Mouse (Mus musculus): ENCODE results near the gene Ppard. TPM values are rescaled to one million over a fixed set of nuclear protein-coding genes. Genes with fewer than 3 reads are reported as not detected.

The Ppard gene
- polyA plus RNA-seq, 1 experiment from 2014 or later, result 1.7 TPM

DNA sequence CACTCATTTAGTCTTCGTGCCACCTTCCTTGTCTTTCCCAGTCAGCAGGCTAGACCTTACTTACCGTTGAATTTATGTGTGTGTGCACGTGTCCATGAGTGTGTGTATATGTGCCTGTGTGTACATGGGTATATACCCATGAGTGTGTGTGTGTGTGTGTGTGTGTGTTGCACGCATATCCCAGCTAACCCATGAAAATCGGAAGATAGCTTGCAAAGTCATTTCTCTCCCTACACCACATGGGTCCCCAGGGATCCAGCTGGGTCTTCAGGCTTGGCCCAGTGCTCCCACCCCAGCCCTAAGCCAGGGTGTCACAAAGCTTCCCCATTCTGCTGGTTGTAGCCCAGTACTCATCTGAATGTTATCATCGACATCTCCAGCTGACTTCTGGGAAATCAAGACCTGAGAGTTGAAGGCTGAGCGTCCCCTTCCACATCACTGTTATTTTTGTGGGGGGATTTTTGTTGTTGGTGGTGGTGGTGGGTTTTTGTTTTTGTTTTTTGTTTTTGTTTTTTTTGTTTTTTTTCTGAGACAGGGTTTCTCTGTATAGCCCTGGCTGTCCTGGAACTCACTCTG, 49.5 kb downstream of the Ppard start:
- no peak overlapping the region for H3K27ac ChIP-seq (ENCODE audit: low read depth, low read length)
- no peak overlapping the region for H3K4me3 ChIP-seq (ENCODE audit: low read depth, low read length)
- ATAC-seq (ENCODE audit: low FRiP score) (no peak), DNase-seq (ENCODE audit: low spot score, missing footprints) (no peak)
- H3K36me3 ChIP-seq (ENCODE audit: control insufficient read depth, insufficient read depth, low read length), result no peaks in the 10 kb centered on the region
- peaks cover 3% of the 10 kb centered on the region; the same call in 1 of the 2 replicates for H3K4me1 ChIP-seq (ENCODE audit: control insufficient read depth, insufficient read depth, low read length)
- H3K4me2 ChIP-seq, result no peak overlapping the region
- WGBS, result 91% methylated on average over 7 of the region's 7 CpGs
- H3K27me3 ChIP-seq (ENCODE audit: control insufficient read depth, insufficient read depth, low read length), result no peaks in the 10 kb centered on the region
- no peak overlapping the region for H3K9ac ChIP-seq (ENCODE audit: low read length)
- H3K9me3 ChIP-seq (ENCODE audit: control insufficient read depth, low read length), result no peaks in the 10 kb centered on the region

DNA sequence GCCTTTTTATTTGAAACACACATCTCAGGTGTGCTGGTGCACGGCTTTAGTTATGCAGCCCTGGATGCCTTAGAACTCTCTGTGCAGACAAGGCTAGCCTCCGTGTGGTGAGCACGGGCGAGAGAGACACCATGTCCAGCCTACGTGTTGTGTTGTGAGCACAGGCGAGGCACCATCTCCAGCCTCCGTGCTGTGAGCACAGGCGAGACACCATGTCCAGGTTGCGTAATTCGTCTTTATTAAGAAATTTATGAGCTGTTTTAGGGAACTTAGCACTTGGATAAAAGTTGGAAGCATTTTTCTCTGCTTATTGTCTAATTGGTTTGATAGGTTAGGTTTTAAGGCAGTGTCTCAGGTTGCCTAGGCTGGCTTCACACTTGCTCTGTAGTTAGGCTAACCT, 50.7 kb downstream of the Ppard start:
- H3K4me2 ChIP-seq, result no peak overlapping the region
- WGBS, result 89% methylated on average over 10 of the region's 10 CpGs
- H3K4me1 ChIP-seq (ENCODE audit: control insufficient read depth, insufficient read depth, low read length), result peaks cover 3% of the 10 kb centered on the region; the same call in 1 of the 2 replicates
- DNase-seq (ENCODE audit: low spot score, missing footprints) (no peak), ATAC-seq (ENCODE audit: low FRiP score) (no peak)
- no peak overlapping the region for H3K4me3 ChIP-seq (ENCODE audit: low read depth, low read length)
- no peak overlapping the region for H3K27ac ChIP-seq (ENCODE audit: low read depth, low read length)
- H3K9me3 ChIP-seq (ENCODE audit: control insufficient read depth, low read length), result no peaks in the 10 kb centered on the region
- no peaks in the 10 kb centered on the region for H3K36me3 ChIP-seq (ENCODE audit: control insufficient read depth, insufficient read depth, low read length)
- H3K9ac ChIP-seq (ENCODE audit: low read length), result no peak overlapping the region
- H3K27me3 ChIP-seq (ENCODE audit: control insufficient read depth, insufficient read depth, low read length), result no peaks in the 10 kb centered on the region

DNA sequence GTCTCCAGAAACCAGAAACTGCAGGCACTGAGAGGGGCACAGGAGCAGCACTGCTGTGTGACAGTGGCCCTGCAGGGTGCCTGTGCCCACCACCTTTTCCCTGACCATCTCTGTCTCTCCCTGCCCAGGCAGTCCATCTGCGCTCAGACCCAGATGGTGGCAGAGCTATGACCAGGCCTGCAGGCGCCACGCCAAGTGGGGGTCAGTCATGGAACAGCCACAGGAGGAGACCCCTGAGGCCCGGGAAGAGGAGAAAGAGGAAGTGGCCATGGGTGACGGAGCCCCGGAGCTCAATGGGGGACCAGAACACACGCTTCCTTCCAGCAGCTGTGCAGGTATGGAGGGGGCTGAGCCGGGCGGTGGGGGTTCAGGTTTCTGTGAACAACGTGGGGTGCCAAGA, 53.6 kb downstream of the Ppard start:
- H3K9ac ChIP-seq (ENCODE audit: low read length), result no peak overlapping the region
- no peaks in the 10 kb centered on the region for H3K27me3 ChIP-seq (ENCODE audit: control insufficient read depth, insufficient read depth, low read length)
- no peaks in the 10 kb centered on the region for H3K4me1 ChIP-seq (ENCODE audit: control insufficient read depth, insufficient read depth, low read length)
- DNase-seq (ENCODE audit: low spot score, missing footprints) (no peak), ATAC-seq (ENCODE audit: low FRiP score) (no peak)
- H3K27ac ChIP-seq (ENCODE audit: low read depth, low read length), result no peak overlapping the region
- no peaks in the 10 kb centered on the region for H3K9me3 ChIP-seq (ENCODE audit: control insufficient read depth, low read length)
- 86% methylated on average over 10 of the region's 10 CpGs for WGBS
- H3K36me3 ChIP-seq (ENCODE audit: control insufficient read depth, insufficient read depth, low read length), result no peaks in the 10 kb centered on the region
- no peak overlapping the region for H3K4me3 ChIP-seq (ENCODE audit: low read depth, low read length)
- H3K4me2 ChIP-seq, result no peak overlapping the region

DNA sequence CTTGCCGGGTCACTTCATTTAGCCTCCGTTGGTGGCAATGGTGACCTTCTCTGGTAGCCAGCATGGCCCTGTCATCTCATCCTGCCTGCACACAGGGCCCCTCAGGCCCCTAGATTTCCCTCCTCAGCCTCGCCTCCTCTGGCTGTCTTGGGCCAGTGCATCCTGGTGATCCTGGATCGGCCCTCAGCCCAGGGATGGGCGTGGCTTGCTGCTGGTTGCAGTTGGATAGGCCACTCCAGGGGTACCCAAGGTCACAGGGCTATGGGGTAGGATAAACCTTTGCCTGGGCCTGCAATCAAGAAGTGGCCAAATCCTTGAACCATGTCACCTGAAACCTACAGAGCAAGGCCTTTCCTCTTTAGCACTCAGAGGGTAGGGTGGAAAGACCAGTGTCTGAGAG, 54.5 kb downstream of the Ppard start:
- Histone ChIP-seq H3K4me2 (no peak overlapping the region), H3K27me3 (ENCODE audit: control insufficient read depth, insufficient read depth, low read length) (no peaks in the 10 kb centered on the region), H3K4me1 (ENCODE audit: control insufficient read depth, insufficient read depth, low read length) (no peaks in the 10 kb centered on the region), H3K36me3 (ENCODE audit: control insufficient read depth, insufficient read depth, low read length) (no peaks in the 10 kb centered on the region), H3K9ac (ENCODE audit: low read length) (no peak overlapping the region), H3K4me3 (ENCODE audit: low read depth, low read length) (no peak overlapping the region), H3K27ac (ENCODE audit: low read depth, low read length) (no peak overlapping the region), H3K9me3 (ENCODE audit: control insufficient read depth, low read length) (no peaks in the 10 kb centered on the region)
- WGBS, result 41% methylated on average over 5 of the region's 5 CpGs
- DNase-seq (ENCODE audit: low spot score, missing footprints) (no peak), ATAC-seq (ENCODE audit: low FRiP score) (no peak)

DNA sequence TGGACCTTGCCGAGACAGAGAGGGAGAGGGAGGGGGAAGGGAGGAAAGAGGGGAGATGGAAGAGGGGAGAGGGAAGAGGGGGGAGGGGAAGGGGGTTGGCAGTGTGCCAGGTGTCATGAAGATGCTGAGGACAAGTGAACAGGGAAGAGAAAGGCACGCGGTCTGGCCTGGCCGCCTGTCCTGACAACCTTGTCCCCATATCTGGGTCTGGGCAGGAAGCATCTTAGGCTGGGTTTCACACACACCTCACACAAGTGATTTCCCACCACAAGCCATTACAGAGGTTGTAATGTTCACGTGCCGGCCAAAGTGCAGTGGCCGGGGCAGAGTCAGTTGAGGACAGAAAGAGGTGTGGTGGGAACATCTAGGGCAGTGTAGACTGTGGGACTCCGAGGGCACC, 55.1 kb downstream of the Ppard start:
- Histone ChIP-seq H3K9ac (ENCODE audit: low read length) (no peak overlapping the region), H3K36me3 (ENCODE audit: control insufficient read depth, insufficient read depth, low read length) (no peaks in the 10 kb centered on the region), H3K27me3 (ENCODE audit: control insufficient read depth, insufficient read depth, low read length) (no peaks in the 10 kb centered on the region), H3K27ac (ENCODE audit: low read depth, low read length) (no peak overlapping the region), H3K4me1 (ENCODE audit: control insufficient read depth, insufficient read depth, low read length) (no peaks in the 10 kb centered on the region), H3K9me3 (ENCODE audit: control insufficient read depth, low read length) (no peaks in the 10 kb centered on the region), H3K4me3 (ENCODE audit: low read depth, low read length) (no peak overlapping the region), H3K4me2 (no peak overlapping the region)
- DNase-seq (ENCODE audit: low spot score, missing footprints), result no peak
- ATAC-seq (ENCODE audit: low FRiP score), result no peak
- 83% methylated on average over 8 of the region's 8 CpGs for WGBS

DNA sequence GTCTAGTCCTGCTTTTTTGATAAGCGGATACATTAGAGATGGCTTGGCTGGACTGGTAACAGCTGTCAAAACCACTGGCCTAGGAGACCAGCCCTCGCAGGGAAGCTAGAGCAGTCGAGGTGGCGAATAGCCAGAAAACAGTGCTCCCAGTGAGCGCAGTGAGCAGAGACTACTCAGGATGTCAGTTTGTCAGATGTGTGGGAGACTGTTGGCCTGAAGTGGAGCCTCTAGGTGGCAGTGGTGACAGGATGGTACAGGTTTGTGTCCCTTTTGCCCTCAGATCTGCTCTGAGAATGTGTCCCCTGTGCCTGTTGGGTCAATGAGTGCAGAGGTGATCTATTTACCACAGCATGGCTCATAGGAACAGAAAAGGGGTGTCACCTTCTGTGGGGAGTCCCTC, 55.5 kb downstream of the Ppard start:
- Histone ChIP-seq H3K4me2 (no peak overlapping the region), H3K27ac (ENCODE audit: low read depth, low read length) (no peak overlapping the region), H3K9me3 (ENCODE audit: control insufficient read depth, low read length) (no peaks in the 10 kb centered on the region), H3K4me1 (ENCODE audit: control insufficient read depth, insufficient read depth, low read length) (no peaks in the 10 kb centered on the region), H3K27me3 (ENCODE audit: control insufficient read depth, insufficient read depth, low read length) (no peaks in the 10 kb centered on the region), H3K9ac (ENCODE audit: low read length) (no peak overlapping the region), H3K4me3 (ENCODE audit: low read depth, low read length) (no peak overlapping the region), H3K36me3 (ENCODE audit: control insufficient read depth, insufficient read depth, low read length) (no peaks in the 10 kb centered on the region)
- DNase-seq (ENCODE audit: low spot score, missing footprints) (no peak), ATAC-seq (ENCODE audit: low FRiP score) (no peak)
- WGBS, result 76% methylated on average over 5 of the region's 5 CpGs

DNA sequence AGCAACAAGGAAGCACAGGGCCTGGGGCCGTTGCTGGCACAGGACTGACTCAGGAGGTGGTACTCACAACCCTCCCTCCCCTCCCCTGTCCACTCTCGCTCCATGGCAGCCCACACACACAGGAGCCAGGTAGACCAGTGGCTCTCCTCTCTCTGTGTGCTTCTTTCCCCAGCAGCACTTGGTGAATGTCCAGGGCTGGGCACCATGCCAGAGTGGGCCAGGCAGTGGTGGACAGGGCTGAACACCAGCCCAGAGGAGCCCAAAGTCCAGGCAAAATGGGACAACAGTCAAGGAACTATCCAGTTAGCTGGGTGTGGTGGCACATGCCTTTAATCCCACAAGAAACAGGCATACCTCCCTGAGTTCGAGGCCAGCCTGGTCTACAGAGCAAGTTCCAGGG, 57.8 kb downstream of the Ppard start:
- no peak for DNase-seq (ENCODE audit: low spot score, missing footprints)
- Histone ChIP-seq H3K27me3 (ENCODE audit: control insufficient read depth, insufficient read depth, low read length) (no peaks in the 10 kb centered on the region), H3K9ac (ENCODE audit: low read length) (no peak overlapping the region), H3K4me2 (no peak overlapping the region), H3K4me3 (ENCODE audit: low read depth, low read length) (no peak overlapping the region), H3K27ac (ENCODE audit: low read depth, low read length) (no peak overlapping the region), H3K9me3 (ENCODE audit: control insufficient read depth, low read length) (no peaks in the 10 kb centered on the region), H3K4me1 (ENCODE audit: control insufficient read depth, insufficient read depth, low read length) (peaks cover 3% of the 10 kb centered on the region; the same call in 1 of the 2 replicates), H3K36me3 (ENCODE audit: control insufficient read depth, insufficient read depth, low read length) (no peaks in the 10 kb centered on the region)
- ATAC-seq (ENCODE audit: low FRiP score), result no peak
- 73% methylated on average over 3 of the region's 3 CpGs for WGBS

DNA sequence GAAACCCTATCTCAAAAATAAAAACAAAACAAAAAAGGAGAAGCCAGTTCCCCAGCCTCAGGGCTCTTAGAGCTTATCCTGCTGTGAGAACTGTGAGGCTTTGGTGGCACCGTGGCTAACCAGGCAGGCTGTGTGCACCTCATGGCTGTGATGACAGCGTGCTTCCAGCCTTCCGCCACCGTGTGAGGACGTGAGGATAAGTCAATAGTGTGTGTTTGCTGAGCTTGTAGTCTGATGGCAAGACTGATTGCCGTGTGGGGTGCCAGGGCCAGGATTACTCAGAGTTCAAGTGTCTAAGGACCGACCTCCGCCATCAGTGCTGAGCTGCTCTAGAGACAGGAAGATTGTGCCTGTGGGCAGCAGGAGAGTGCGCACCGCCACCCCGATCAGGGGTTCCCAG, 58.2 kb downstream of the Ppard start:
- Histone ChIP-seq H3K4me2 (no peak overlapping the region), H3K9me3 (ENCODE audit: control insufficient read depth, low read length) (no peaks in the 10 kb centered on the region), H3K27ac (ENCODE audit: low read depth, low read length) (no peak overlapping the region), H3K9ac (ENCODE audit: low read length) (no peak overlapping the region), H3K36me3 (ENCODE audit: control insufficient read depth, insufficient read depth, low read length) (no peaks in the 10 kb centered on the region), H3K4me1 (ENCODE audit: control insufficient read depth, insufficient read depth, low read length) (peaks cover 3% of the 10 kb centered on the region; the same call in 1 of the 2 replicates), H3K27me3 (ENCODE audit: control insufficient read depth, insufficient read depth, low read length) (no peaks in the 10 kb centered on the region), H3K4me3 (ENCODE audit: low read depth, low read length) (no peak overlapping the region)
- ATAC-seq (ENCODE audit: low FRiP score), result no peak
- WGBS, result 82% methylated on average over 11 of the region's 11 CpGs
- no peak for DNase-seq (ENCODE audit: low spot score, missing footprints)

DNA sequence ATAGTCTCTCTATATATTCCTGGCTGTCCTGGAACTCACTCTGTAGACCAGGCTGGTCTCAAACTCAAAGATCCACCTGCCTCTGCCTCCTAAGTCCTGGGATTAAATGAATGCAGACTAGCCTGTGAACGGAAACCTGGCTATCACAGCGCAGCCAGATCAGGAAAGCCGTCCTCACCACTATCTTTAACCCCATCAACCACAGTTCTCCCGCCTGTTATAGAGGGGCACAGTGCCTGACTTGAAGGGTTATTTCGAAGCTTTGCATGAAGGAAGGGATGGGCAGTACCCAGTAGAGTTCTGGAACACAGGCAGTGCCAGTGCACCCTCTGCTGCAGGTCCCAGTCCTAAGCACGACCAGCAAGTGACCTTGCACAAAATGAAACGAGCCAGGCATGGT, 58.8 kb downstream of the Ppard start:
- no peak overlapping the region for H3K27ac ChIP-seq (ENCODE audit: low read depth, low read length)
- WGBS, result 84% methylated on average over 7 of the region's 7 CpGs
- no peak for ATAC-seq (ENCODE audit: low FRiP score)
- H3K9ac ChIP-seq (ENCODE audit: low read length), result no peak overlapping the region
- no peak for DNase-seq (ENCODE audit: low spot score, missing footprints)
- no peak overlapping the region for H3K4me3 ChIP-seq (ENCODE audit: low read depth, low read length)
- no peaks in the 10 kb centered on the region for H3K9me3 ChIP-seq (ENCODE audit: control insufficient read depth, low read length)
- no peak overlapping the region for H3K4me2 ChIP-seq
- H3K27me3 ChIP-seq (ENCODE audit: control insufficient read depth, insufficient read depth, low read length), result no peaks in the 10 kb centered on the region
- H3K36me3 ChIP-seq (ENCODE audit: control insufficient read depth, insufficient read depth, low read length), result no peaks in the 10 kb centered on the region
- peaks cover 3% of the 10 kb centered on the region; the same call in 1 of the 2 replicates for H3K4me1 ChIP-seq (ENCODE audit: control insufficient read depth, insufficient read depth, low read length)
